Mouse (Mus musculus) C2C12 (cell line): ENCODE results near the gene Bola1.

Source experiments
- CEBPB ChIP-seq: IDR thresholded peaks from one replicate; pipeline ENCODE4 v1.6.1; 2011; ENCODE audit warnings: low read depth, mild to moderate bottlenecking, control low read depth, moderate library complexity
- CTCF ChIP-seq: IDR thresholded peaks from one replicate; pipeline ENCODE4 v1.5.1; 2011; ENCODE audit not compliant: control insufficient read depth, insufficient read depth, insufficient read length
- FOSL1 ChIP-seq: IDR thresholded peaks from one replicate; pipeline ENCODE4 v1.8.0; 2011; ENCODE audit warnings: mild to moderate bottlenecking, low read length; ENCODE audit not compliant: poor library complexity, insufficient read depth, severe bottlenecking
- MYOG ChIP-seq: IDR thresholded peaks from one replicate; pipeline ENCODE4 v1.6.1; 2011; ENCODE audit not compliant: control insufficient read depth, insufficient read length; ENCODE audit errors: extremely low read depth
- USF1 ChIP-seq: IDR thresholded peaks from one replicate; pipeline ENCODE4 v1.6.1; 2011; ENCODE audit warnings: low read depth, mild to moderate bottlenecking, control low read depth, moderate library complexity

DNA sequence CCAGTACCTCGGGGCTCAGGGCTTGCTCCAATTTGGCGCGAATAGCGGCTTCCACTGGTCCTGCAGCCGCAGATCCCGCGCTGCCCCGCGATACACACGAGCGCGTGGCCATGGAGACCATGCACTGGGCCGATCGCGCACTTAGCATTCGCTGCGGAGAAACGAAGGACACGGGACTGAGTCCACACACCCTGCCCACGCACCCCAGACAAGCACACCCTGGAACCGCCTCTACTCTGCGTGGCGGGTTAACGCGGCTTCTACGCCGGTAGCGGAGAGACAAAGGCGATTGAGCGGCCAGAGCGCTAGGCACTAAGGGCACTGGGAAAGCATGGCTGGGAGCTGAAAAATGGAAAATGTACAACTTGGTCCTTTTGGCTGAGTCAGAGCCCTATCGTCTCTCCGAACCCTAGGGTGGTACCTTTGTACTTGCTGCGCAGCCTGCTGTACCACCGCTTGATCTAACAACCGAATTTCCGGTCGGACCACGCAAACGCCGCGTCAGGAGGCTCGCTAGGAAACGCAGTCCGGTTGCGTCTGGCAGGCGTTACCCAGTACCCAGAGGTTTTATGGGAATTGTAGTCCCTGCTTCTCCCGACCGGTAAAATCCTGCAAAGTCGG lies 22.3 kb downstream of the Bola1 start:
- TF ChIP-seq MYOG (no peak), CTCF (no peak), USF1 (no peak), CEBPB (no peak), FOSL1 (no peak)
